Mouse (Mus musculus) erythroblast, embryonic 14.5 days (primary cell): ENCODE measurements at regions not wholly inside any gene's neighbourhood (a gene's known extent, or its start where the extent isn't known, plus 50 kb on each side); places are given as distances from the start of the nearest gene placed in this dataset.

Experiments
- H3K27me3 ChIP-seq: 2 replicates; pipeline ENCODE4 v1.6.1; 2012; ENCODE audit warnings: inconsistent platforms; ENCODE audit not compliant: control insufficient read depth
- H3K36me3 ChIP-seq: 2 replicates; pipeline ENCODE4 v1.6.1; 2012; ENCODE audit warnings: mild to moderate bottlenecking, inconsistent platforms; ENCODE audit not compliant: control insufficient read depth
- H3K4me1 ChIP-seq: 2 replicates; pipeline ENCODE4 v1.6.1; 2012; ENCODE audit warnings: inconsistent platforms; ENCODE audit not compliant: control insufficient read depth
- H3K4me3 ChIP-seq: replicated peaks from 2 replicates; pipeline ENCODE3; 2012; ENCODE audit warnings: moderate library complexity, mild to moderate bottlenecking, inconsistent platforms
- H3K9me3 ChIP-seq: 2 replicates; pipeline ENCODE4 v1.6.1; 2012; ENCODE audit warnings: low read length, inconsistent platforms, mixed read lengths; ENCODE audit not compliant: control insufficient read depth
- GATA1 ChIP-seq: IDR thresholded peaks from 2 replicates; pipeline ENCODE4 v1.6.1; 2012; ENCODE audit warnings: low read length, inconsistent platforms, mixed read lengths
- TAL1 ChIP-seq: IDR thresholded peaks from 3 replicates; pipeline ENCODE4 v1.6.1; 2012; ENCODE audit warnings: low read length, inconsistent platforms, mixed read lengths

DNA sequence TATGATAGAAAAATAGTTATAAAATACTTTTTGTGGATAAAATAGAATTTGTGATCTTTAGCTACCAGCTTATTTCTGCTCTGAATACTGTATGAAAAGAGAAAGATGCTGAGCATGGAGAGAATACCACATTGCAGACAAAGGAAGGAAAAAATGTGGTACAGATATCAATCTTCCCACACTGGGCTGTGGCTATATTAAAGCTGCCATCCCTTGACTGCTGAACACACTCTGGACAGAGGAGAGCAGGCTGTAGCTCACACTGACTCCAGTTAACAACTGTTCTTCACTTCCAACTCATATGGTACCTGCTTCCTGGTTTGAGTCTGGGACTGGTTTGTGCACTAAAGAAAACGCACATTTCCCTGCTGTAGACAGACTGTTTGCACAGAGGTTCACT lies 76.7 kb upstream of the Try4 start:
- H3K27me3 ChIP-seq = no peaks in the 10 kb centered on the region
- no peaks in the 10 kb centered on the region for H3K4me1 ChIP-seq
- no peak overlapping the region for H3K4me3 ChIP-seq
- H3K36me3 ChIP-seq = no peaks in the 10 kb centered on the region
- H3K9me3 ChIP-seq = no peaks in the 10 kb centered on the region
- TF ChIP-seq TAL1 (no peak), GATA1 (no peak)

DNA sequence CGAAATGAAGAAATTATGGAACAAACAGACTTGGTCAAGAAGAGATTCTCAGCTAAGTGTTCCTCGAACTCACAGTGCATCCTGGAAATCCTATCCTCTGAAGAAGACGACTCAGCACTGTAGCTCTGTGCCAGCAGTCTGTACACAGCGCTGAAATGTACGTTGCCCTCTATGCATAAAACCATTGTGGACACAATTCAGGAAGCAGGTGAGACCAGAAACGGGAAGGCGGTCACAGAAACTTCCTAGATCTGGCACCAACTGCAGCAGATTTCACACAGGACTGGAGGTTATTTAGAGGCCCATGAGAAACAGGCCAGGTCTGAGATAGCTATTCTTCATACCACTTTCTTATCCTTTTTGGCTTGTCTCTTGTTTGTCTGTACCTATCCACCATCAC lies 83.7 kb upstream of the Try4 start:
- no peak overlapping the region for H3K4me3 ChIP-seq
- H3K4me1 ChIP-seq = no peaks in the 10 kb centered on the region
- H3K36me3 ChIP-seq = no peaks in the 10 kb centered on the region
- no peaks in the 10 kb centered on the region for H3K9me3 ChIP-seq
- no peaks in the 10 kb centered on the region for H3K27me3 ChIP-seq
- TF ChIP-seq TAL1 (no peak), GATA1 (no peak)

DNA sequence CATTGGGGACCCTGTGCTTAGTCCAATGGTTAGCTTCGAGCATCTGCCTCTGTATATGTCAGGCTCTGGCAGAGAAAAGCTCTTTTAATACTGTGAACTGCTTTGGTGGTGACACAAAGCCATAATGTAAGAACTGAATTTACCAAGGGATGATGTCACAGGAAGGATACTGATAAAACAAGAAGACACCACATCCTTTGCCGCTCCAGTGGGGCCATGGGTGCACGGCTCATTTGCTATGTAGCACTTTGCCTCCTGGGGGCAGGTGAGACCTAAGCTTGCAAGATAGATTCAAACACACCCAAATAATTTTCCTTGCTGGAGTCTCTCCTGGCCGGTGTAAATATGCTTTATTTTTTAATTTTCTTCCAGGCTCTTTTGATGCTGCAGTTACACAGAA lies 86.2 kb upstream of the Try4 start:
- Histone ChIP-seq H3K4me3 (no peak overlapping the region), H3K36me3 (no peaks in the 10 kb centered on the region), H3K27me3 (no peaks in the 10 kb centered on the region), H3K9me3 (no peaks in the 10 kb centered on the region), H3K4me1 (no peaks in the 10 kb centered on the region)
- TF ChIP-seq TAL1 = no peak

DNA sequence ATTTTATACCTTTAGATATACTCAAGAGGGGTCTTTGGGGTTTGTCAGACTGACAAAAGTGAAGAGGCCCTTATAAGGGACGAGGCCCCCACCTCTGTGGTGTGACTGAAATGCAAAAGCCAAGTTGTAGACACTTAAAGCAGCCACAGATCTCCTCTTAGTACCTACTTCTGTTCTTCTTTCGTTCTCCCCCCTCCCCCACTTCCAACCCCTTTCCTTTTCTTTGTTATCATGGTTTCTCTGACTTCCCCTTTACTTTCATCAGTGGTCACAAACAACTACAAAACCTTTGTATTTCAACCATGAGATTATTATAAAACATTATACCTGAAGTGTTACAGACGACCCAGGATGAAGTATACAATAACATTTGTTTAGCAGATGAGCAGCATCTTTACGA lies 96.2 kb upstream of the Try4 start:
- no peak overlapping the region for H3K4me3 ChIP-seq
- H3K36me3 ChIP-seq = no peaks in the 10 kb centered on the region
- H3K4me1 ChIP-seq = no peaks in the 10 kb centered on the region
- H3K27me3 ChIP-seq = no peaks in the 10 kb centered on the region
- TF ChIP-seq TAL1 (no peak), GATA1 (no peak)
- no peaks in the 10 kb centered on the region for H3K9me3 ChIP-seq

DNA sequence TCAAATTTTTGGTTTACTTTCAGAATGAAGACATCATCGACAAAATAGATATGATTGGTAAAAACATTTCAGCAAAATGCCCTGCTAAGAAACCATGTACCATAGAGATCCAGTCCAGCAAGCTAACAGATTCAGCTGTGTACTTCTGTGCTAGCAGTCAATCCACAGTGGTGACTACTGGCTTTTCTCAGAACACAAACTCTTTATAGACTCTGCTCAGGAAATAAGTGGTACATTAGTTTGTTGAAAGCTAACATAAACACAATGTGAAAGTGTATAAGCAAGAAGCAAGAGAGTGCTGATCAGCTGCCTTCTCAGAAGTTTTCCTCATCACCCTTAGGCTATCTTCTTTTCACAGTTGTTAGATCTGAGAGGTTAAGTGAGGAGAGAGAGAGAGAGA lies 99.2 kb upstream of the Try4 start:
- Histone ChIP-seq H3K36me3 (no peaks in the 10 kb centered on the region), H3K4me1 (no peaks in the 10 kb centered on the region), H3K27me3 (no peaks in the 10 kb centered on the region), H3K4me3 (no peak overlapping the region), H3K9me3 (no peaks in the 10 kb centered on the region)
- TF ChIP-seq GATA1 = no peak
- TF ChIP-seq TAL1 = no peak

DNA sequence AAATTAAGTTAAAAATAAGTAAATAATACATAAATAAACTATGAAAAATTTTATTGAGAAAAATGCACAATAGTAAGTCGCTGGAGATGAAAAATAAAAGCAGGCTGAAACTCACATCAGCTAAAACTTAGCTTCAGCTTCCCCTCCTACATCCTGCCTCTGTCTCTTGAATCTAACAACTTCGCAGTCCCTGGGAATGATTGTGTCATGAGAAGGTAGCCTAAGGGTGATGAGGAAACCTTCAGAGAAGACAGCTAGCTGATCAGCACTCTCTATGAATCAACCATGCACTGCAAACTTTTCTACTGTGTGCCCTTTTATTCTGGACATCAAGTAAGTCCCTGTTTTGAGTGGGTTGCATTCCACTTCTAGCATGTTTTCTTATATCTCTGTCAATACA lies 99.8 kb upstream of the Try4 start:
- TF ChIP-seq TAL1 (no peak), GATA1 (no peak)
- Histone ChIP-seq H3K4me1 (no peaks in the 10 kb centered on the region), H3K9me3 (no peaks in the 10 kb centered on the region), H3K4me3 (no peak overlapping the region), H3K36me3 (no peaks in the 10 kb centered on the region), H3K27me3 (no peaks in the 10 kb centered on the region)

DNA sequence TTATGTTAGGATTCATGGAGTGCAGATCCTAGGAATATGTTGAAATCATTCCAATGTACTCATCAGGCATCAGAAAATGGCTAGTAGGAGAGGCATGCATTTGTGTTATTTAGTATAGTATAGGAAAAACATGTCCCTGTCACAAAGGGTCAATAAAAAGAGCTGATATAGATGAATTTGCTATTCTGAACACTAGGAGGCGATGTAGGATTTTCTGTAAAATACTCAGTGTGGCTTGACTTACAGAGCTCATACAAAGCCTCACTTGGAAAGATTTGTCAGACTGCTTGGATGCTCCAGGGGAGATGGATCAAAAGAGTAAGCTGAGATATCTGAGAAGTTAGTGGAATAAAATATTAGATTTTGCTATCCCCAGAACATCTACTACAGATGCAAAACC lies 107.6 kb upstream of the Try4 start:
- Histone ChIP-seq H3K36me3 (no peaks in the 10 kb centered on the region), H3K4me1 (no peaks in the 10 kb centered on the region), H3K27me3 (no peaks in the 10 kb centered on the region), H3K4me3 (no peak overlapping the region), H3K9me3 (no peaks in the 10 kb centered on the region)
- TF ChIP-seq TAL1 = no peak
- TF ChIP-seq GATA1 = no peak

DNA sequence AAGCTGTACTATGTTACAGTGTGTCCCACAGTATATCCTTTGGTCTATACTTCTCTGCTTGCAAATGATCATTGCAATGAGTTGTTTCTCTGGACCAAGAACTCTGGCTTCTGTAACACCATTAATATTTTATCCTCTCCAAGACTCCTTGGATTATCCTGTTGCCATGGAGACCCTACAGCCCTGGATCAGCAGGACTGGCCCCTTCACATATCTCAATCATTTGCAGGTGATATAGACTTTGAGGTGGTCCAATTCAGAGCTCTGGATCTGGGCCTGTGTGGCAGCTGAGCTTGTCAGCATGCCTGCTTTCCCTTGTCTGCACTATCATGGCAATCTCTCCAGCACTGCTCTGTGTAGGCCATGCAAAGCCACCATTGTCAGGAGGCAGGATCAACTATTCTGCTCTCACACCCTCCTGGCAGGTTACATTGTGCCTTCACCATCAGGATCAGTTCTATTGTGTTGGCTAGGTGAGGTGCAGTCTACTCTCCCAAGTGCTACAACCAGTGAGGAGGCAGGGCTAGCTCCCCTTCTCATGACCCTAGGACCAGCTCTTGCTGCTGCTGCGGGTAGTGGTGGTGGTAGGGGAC lies 110.2 kb upstream of the Try4 start:
- H3K4me3 ChIP-seq = no peak overlapping the region
- H3K9me3 ChIP-seq = no peaks in the 10 kb centered on the region
- H3K4me1 ChIP-seq = peaks cover 1% of the 10 kb centered on the region; the same call in 1 of the 2 replicates
- TF ChIP-seq GATA1 (no peak), TAL1 (no peak)
- H3K36me3 ChIP-seq = no peaks in the 10 kb centered on the region
- no peaks in the 10 kb centered on the region for H3K27me3 ChIP-seq

DNA sequence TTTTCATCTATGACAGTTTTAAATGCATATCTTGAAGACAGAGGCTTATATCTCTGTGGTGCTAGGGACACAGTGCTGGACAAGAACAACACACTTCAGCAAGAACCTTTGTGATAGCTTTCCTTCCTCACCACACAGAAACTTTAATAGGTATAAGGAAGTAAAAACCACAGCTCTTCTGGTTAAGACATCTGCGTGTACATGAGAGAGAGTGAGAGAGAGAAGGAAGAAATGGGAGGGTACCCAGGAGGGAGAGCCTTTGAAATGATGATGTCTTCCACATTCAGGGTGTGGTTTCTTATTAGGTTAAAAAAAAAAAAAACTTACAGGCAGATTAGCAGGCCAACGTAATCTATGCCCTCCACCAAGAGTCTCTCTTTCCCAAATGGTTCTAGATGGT lies 113.2 kb upstream of the Try4 start:
- no peak overlapping the region for H3K4me3 ChIP-seq
- TF ChIP-seq GATA1 = no peak
- TF ChIP-seq TAL1 = no peak
- no peaks in the 10 kb centered on the region for H3K9me3 ChIP-seq
- peaks cover 1% of the 10 kb centered on the region; the same call in 1 of the 2 replicates for H3K4me1 ChIP-seq
- H3K36me3 ChIP-seq = no peaks in the 10 kb centered on the region
- H3K27me3 ChIP-seq = no peaks in the 10 kb centered on the region

DNA sequence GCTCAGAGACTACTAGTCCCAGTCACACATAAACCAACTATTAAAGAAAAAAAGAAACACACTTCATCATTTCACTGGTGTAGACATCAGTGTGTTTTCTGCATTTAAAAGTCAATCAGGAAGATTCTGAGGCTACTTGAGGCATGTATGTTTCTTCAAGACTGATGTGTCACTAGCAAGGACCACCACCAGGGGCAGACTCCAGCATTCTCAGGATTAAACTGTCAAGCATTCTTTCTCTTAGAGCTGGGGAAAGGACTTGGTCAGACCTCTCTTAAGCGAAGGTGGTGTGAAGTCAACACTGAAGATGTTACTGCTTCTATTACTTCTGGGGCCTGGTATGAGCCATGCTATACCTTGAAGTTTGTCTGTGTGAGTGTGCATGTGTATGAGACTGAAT lies 114.1 kb upstream of the Try4 start:
- Histone ChIP-seq H3K9me3 (no peaks in the 10 kb centered on the region), H3K36me3 (no peaks in the 10 kb centered on the region), H3K4me1 (peaks cover 1% of the 10 kb centered on the region; the same call in 1 of the 2 replicates), H3K4me3 (no peak overlapping the region), H3K27me3 (no peaks in the 10 kb centered on the region)
- TF ChIP-seq TAL1 (no peak), GATA1 (no peak)
